In the genomic region with DNA sequence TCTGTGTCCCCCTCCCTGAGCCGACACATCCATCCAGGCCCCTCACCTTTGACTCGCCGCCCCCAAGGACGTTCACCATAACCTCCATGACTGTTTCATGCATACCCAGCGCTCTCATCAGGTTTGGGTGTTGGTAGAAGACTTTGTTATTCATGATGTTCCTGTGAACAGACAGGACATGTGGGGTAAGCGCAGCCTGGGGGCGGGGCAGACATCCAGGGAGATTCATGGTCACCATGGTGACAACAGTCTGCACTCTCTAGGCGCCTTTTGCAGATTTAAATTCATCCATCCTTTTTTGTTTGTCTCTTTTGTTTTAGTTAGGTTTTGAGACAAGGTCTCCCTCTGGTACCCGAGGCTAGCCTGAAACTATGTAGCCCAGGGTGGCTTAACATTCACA, we compare ENCODE assay signal across 21 mouse cellular contexts. TPM values are rescaled to one million over a fixed set of nuclear protein-coding genes. Genes with fewer than 3 reads are reported as not detected.
DNase-seq lines count a peak whose midpoint lies in the region; TF ChIP-seq lines count a peak whose summit lies in the region.
"Had no signal": no experiment of that assay in that cellular context is flagged by ENCODE, and none has a peak within 500 bp of the region (broad histone marks: within the 10 kb centered on the region; RNA-seq: fewer than 3 reads in every experiment).

No protein-coding gene starts in this region.

- TF ChIP-seq CTCF in layer of hippocampus, adult 2 months (conservative IDR thresholded peaks at IDR 0.05) = no peak

- intact Hi-C loops in left cerebral cortex, postnatal 4 days (cut with DNase I) = no loop called here
- intact Hi-C loops in left cerebral cortex, postnatal 14 days (cut with DNase I) = no loop called here

- peak overlapping the region; percentile 88 for H3K27ac ChIP-seq in layer of hippocampus, adult 2 months
- H3K27ac ChIP-seq: embryonic facial prominence, embryonic 15.5 days; hindbrain, embryonic 15.5 days; limb, embryonic 10.5 days; midbrain, embryonic 10.5 days; neural tube, embryonic 13.5 days had no signal

- H3K4me3 ChIP-seq in layer of hippocampus, adult 2 months = no peak overlapping the region
- H3K4me3 ChIP-seq: embryonic facial prominence, embryonic 15.5 days; heart, embryonic 12.5 days; hindbrain, embryonic 15.5 days; limb, embryonic 10.5 days; midbrain, embryonic 10.5 days; neural tube, embryonic 13.5 days had no signal

- peak; percentile 30 to 58 for DNase-seq in left cerebral cortex, adult 18-20 months (ENCODE audit: low spot score in 2 of 2)
- no peak for DNase-seq in left cerebral cortex, postnatal 4 days
- peak; percentile 67 to 75 for DNase-seq in layer of hippocampus, adult 2 months (ENCODE audit: low spot score in 2 of 2)
- peak; percentile 55 to 82 for DNase-seq in left cerebral cortex, postnatal 14 days (ENCODE audit: low spot score in 2 of 2)
- DNase-seq in c-Kit-positive CD71-positive TER-119-positive erythroid progenitor cells, embryonic 14.5 days (ENCODE audit: low spot score) = no peak
- no peak for DNase-seq in thymus, postnatal 4 days
- DNase-seq in thymus, postnatal 10 days (ENCODE audit: low spot score in 2 of 2) = no peak
- DNase-seq: adrenal gland, postnatal 36 days; cerebellum, postnatal 14 days; embryo, embryonic 11 days; kidney, postnatal 25 days; lung, adult 2 months; lung, postnatal 4 days; thymus, postnatal 14 days had no signal

RNA-seq across cellular contexts. Expression of a gene that starts 48.0 kb away (rescaled TPM):
- total RNA-seq in left cerebral cortex, adult 18-20 months (2021) = 1 to 10 TPM; 6.5 to 8.9 TPM
- total RNA-seq in left cerebral cortex, postnatal 4 days (2021) = 10 to 100 TPM; 10.6 to 13.7 TPM
- total RNA-seq in layer of hippocampus, adult 2 months (2021) = 10 to 100 TPM; 19.6 to 23.3 TPM
- 1 to 10 TPM; 6.1 to 8.2 TPM for total RNA-seq in left cerebral cortex, postnatal 14 days (2021)
- total RNA-seq: heart, postnatal 25 days had no signal

RNA-seq across cellular contexts. Expression of a gene that starts 57.7 kb away (rescaled TPM):
- 1 to 10 TPM; 1.4 TPM for total RNA-seq in left cerebral cortex, adult 18-20 months (2021)
- total RNA-seq in left cerebral cortex, postnatal 4 days (2021) = 1 to 10 TPM; 1.6 to 1.7 TPM
- under 1 TPM; 0.91 to 0.97 TPM for total RNA-seq in layer of hippocampus, adult 2 months (2021)
- total RNA-seq in left cerebral cortex, postnatal 14 days (2021) = 1 to 10 TPM; 1.8 to 2.2 TPM

Comparison
In these comparisons a context has a peak if more than half of its experiments do, and no peak if none do; other contexts are left out.
1. DNase-seq: peak in left cerebral cortex, adult 18-20 months (2 of 2), layer of hippocampus, adult 2 months (2 of 2) and left cerebral cortex, postnatal 14 days (2 of 2); none in left cerebral cortex, postnatal 4 days (single experiment), c-Kit-positive CD71-positive TER-119-positive erythroid progenitor cells, embryonic 14.5 days (single experiment), thymus, postnatal 4 days (single experiment) and thymus, postnatal 10 days (0 of 2).